Mouse (Mus musculus): ENCODE results near the gene Gm20708. TPM values are rescaled to one million over a fixed set of nuclear protein-coding genes. Genes with fewer than 3 reads are reported as not detected.

Gm20708 gene
- polyA plus RNA-seq, 1 experiment = 2.1 TPM

- Histone ChIP-seq H3K9me3 (replicated peaks; ENCODE audit: control insufficient read depth, insufficient read depth, low read length, poor library complexity, severe bottlenecking) (no peaks in the 10 kb centered on the region), H3K27ac (ENCODE audit: insufficient read depth, low read length) (no peak overlapping the region), H3K27me3 (ENCODE audit: control insufficient read depth, insufficient read depth, low read length, poor library complexity, severe bottlenecking) (no peaks in the 10 kb centered on the region), H3K4me1 (ENCODE audit: control insufficient read depth, insufficient read depth, low read length) (peaks cover 14% of the 10 kb centered on the region), H3K9ac (ENCODE audit: low read depth, poor library complexity, severe bottlenecking) (no peak overlapping the region), H3K4me3 (ENCODE audit: low read depth, low read length) (no peak overlapping the region), H3K36me3 (ENCODE audit: control insufficient read depth, insufficient read depth, low read length, poor library complexity, severe bottlenecking) (no peaks in the 10 kb centered on the region)
- TF ChIP-seq CTCF (IDR thresholded peaks at IDR 0.05; ENCODE audit: low read depth, low read length) (no peak), POLR2A (IDR thresholded peaks at IDR 0.05; ENCODE audit: insufficient read depth, low read length) (no peak), EP300 (IDR thresholded peaks at IDR 0.05; ENCODE audit: insufficient read depth, low read depth, low read length) (no peak)
Observed at GRCm38 (mm10) chr11:117765361-117765760, 44.1 kb upstream of the Gm20708 start.

GRCm38 (mm10) chr11:117766275-117766674 is 43.2 kb upstream of the Gm20708 start:
- TF ChIP-seq EP300 (IDR thresholded peaks at IDR 0.05; ENCODE audit: insufficient read depth, low read depth, low read length) (no peak), CTCF (IDR thresholded peaks at IDR 0.05; ENCODE audit: low read depth, low read length) (no peak), POLR2A (IDR thresholded peaks at IDR 0.05; ENCODE audit: insufficient read depth, low read length) (no peak)
- Histone ChIP-seq H3K27me3 (ENCODE audit: control insufficient read depth, insufficient read depth, low read length, poor library complexity, severe bottlenecking) (no peaks in the 10 kb centered on the region), H3K9me3 (replicated peaks; ENCODE audit: control insufficient read depth, insufficient read depth, low read length, poor library complexity, severe bottlenecking) (no peaks in the 10 kb centered on the region), H3K4me1 (ENCODE audit: control insufficient read depth, insufficient read depth, low read length) (peaks cover 14% of the 10 kb centered on the region), H3K4me3 (ENCODE audit: low read depth, low read length) (no peak overlapping the region), H3K27ac (ENCODE audit: insufficient read depth, low read length) (no peak overlapping the region), H3K9ac (ENCODE audit: low read depth, poor library complexity, severe bottlenecking) (no peak overlapping the region), H3K36me3 (ENCODE audit: control insufficient read depth, insufficient read depth, low read length, poor library complexity, severe bottlenecking) (no peaks in the 10 kb centered on the region)

- Histone ChIP-seq H3K27me3 (ENCODE audit: control insufficient read depth, insufficient read depth, low read length, poor library complexity, severe bottlenecking) (no peaks in the 10 kb centered on the region), H3K9me3 (replicated peaks; ENCODE audit: control insufficient read depth, insufficient read depth, low read length, poor library complexity, severe bottlenecking) (no peaks in the 10 kb centered on the region), H3K9ac (ENCODE audit: low read depth, poor library complexity, severe bottlenecking) (no peak overlapping the region), H3K27ac (ENCODE audit: insufficient read depth, low read length) (no peak overlapping the region), H3K4me3 (ENCODE audit: low read depth, low read length) (no peak overlapping the region), H3K36me3 (ENCODE audit: control insufficient read depth, insufficient read depth, low read length, poor library complexity, severe bottlenecking) (no peaks in the 10 kb centered on the region), H3K4me1 (ENCODE audit: control insufficient read depth, insufficient read depth, low read length) (peaks cover 13% of the 10 kb centered on the region)
- no peak for TF ChIP-seq CTCF (IDR thresholded peaks at IDR 0.05; ENCODE audit: low read depth, low read length)
- TF ChIP-seq EP300 (IDR thresholded peaks at IDR 0.05; ENCODE audit: insufficient read depth, low read depth, low read length) = no peak
- no peak for TF ChIP-seq POLR2A (IDR thresholded peaks at IDR 0.05; ENCODE audit: insufficient read depth, low read length)
Observed at GRCm38 (mm10) chr11:117768725-117769682, 40.5 kb upstream of the Gm20708 start.

GRCm38 (mm10) chr11:117769683-117770047 is 39.8 kb upstream of the Gm20708 start:
- Histone ChIP-seq H3K9ac (ENCODE audit: low read depth, poor library complexity, severe bottlenecking) (no peak overlapping the region), H3K4me3 (ENCODE audit: low read depth, low read length) (no peak overlapping the region), H3K9me3 (replicated peaks; ENCODE audit: control insufficient read depth, insufficient read depth, low read length, poor library complexity, severe bottlenecking) (no peaks in the 10 kb centered on the region), H3K4me1 (ENCODE audit: control insufficient read depth, insufficient read depth, low read length) (peaks cover 13% of the 10 kb centered on the region), H3K36me3 (ENCODE audit: control insufficient read depth, insufficient read depth, low read length, poor library complexity, severe bottlenecking) (no peaks in the 10 kb centered on the region), H3K27ac (ENCODE audit: insufficient read depth, low read length) (no peak overlapping the region), H3K27me3 (ENCODE audit: control insufficient read depth, insufficient read depth, low read length, poor library complexity, severe bottlenecking) (no peaks in the 10 kb centered on the region)
- TF ChIP-seq EP300 (IDR thresholded peaks at IDR 0.05; ENCODE audit: insufficient read depth, low read depth, low read length) (no peak), POLR2A (IDR thresholded peaks at IDR 0.05; ENCODE audit: insufficient read depth, low read length) (no peak), CTCF (IDR thresholded peaks at IDR 0.05; ENCODE audit: low read depth, low read length) (no peak)

GRCm38 (mm10) chr11:117770407-117770806 is 39.1 kb upstream of the Gm20708 start:
- Histone ChIP-seq H3K27me3 (ENCODE audit: control insufficient read depth, insufficient read depth, low read length, poor library complexity, severe bottlenecking) (no peaks in the 10 kb centered on the region), H3K9ac (ENCODE audit: low read depth, poor library complexity, severe bottlenecking) (no peak overlapping the region), H3K27ac (ENCODE audit: insufficient read depth, low read length) (no peak overlapping the region), H3K9me3 (replicated peaks; ENCODE audit: control insufficient read depth, insufficient read depth, low read length, poor library complexity, severe bottlenecking) (no peaks in the 10 kb centered on the region), H3K4me3 (ENCODE audit: low read depth, low read length) (no peak overlapping the region), H3K36me3 (ENCODE audit: control insufficient read depth, insufficient read depth, low read length, poor library complexity, severe bottlenecking) (no peaks in the 10 kb centered on the region), H3K4me1 (ENCODE audit: control insufficient read depth, insufficient read depth, low read length) (peaks cover 7% of the 10 kb centered on the region)
- TF ChIP-seq CTCF (IDR thresholded peaks at IDR 0.05; ENCODE audit: low read depth, low read length) (no peak), POLR2A (IDR thresholded peaks at IDR 0.05; ENCODE audit: insufficient read depth, low read length) (no peak), EP300 (IDR thresholded peaks at IDR 0.05; ENCODE audit: insufficient read depth, low read depth, low read length) (no peak)

GRCm38 (mm10) chr11:117772352-117772751 is 37.1 kb upstream of the Gm20708 start:
- Histone ChIP-seq H3K27me3 (ENCODE audit: control insufficient read depth, insufficient read depth, low read length, poor library complexity, severe bottlenecking) (no peaks in the 10 kb centered on the region), H3K4me3 (ENCODE audit: low read depth, low read length) (no peak overlapping the region), H3K36me3 (ENCODE audit: control insufficient read depth, insufficient read depth, low read length, poor library complexity, severe bottlenecking) (no peaks in the 10 kb centered on the region), H3K9ac (ENCODE audit: low read depth, poor library complexity, severe bottlenecking) (no peak overlapping the region), H3K9me3 (replicated peaks; ENCODE audit: control insufficient read depth, insufficient read depth, low read length, poor library complexity, severe bottlenecking) (no peaks in the 10 kb centered on the region), H3K27ac (ENCODE audit: insufficient read depth, low read length) (no peak overlapping the region), H3K4me1 (ENCODE audit: control insufficient read depth, insufficient read depth, low read length) (peaks cover 3% of the 10 kb centered on the region)
- TF ChIP-seq EP300 (IDR thresholded peaks at IDR 0.05; ENCODE audit: insufficient read depth, low read depth, low read length) = no peak
- TF ChIP-seq CTCF (IDR thresholded peaks at IDR 0.05; ENCODE audit: low read depth, low read length) = no peak

Measured in ES-Bruce4 (cell line).